In genomic region chr13:42994276-42994675, GRCm38 (mm10) we compare ENCODE assay signal across 17 mouse cellular contexts.
"Had no signal": no experiment of that assay in that cellular context is flagged by ENCODE, and none has a peak within 500 bp of the region (broad histone marks: within the 10 kb centered on the region; RNA-seq: fewer than 3 reads in every experiment).

No protein-coding gene starts in this region.

- H3K27me3 ChIP-seq: neural tube, embryonic 13.5 days; neural tube, embryonic 15.5 days had no signal

- H3K36me3 ChIP-seq: midbrain, embryonic 10.5 days; neural tube, embryonic 13.5 days; neural tube, embryonic 15.5 days had no signal

- H3K4me2 ChIP-seq: lung, embryonic 14.5 days; neural tube, embryonic 13.5 days; neural tube, embryonic 15.5 days had no signal

- DNase-seq: lung, embryonic 14.5 days; lung, postnatal 10 days; midbrain, embryonic 14.5 days; retina, postnatal 1 day; right cerebral cortex, adult 18-20 months; right cerebral cortex, postnatal 25 days; right cerebral cortex, postnatal 4 days; spleen, adult 18-20 months; thymus, adult 18-20 months; thymus, postnatal 14 days; thymus, postnatal 36 days had no signal

- H3K27ac ChIP-seq: liver, embryonic 14.5 days; midbrain, embryonic 10.5 days; neural tube, embryonic 13.5 days; neural tube, embryonic 15.5 days had no signal

- ATAC-seq: midbrain, embryonic 16.5 days had no signal

- H3K4me3 ChIP-seq: midbrain, embryonic 10.5 days; myocyte; neural tube, embryonic 13.5 days; neural tube, embryonic 15.5 days had no signal

- H3K4me1 ChIP-seq: midbrain, embryonic 10.5 days had no signal

- H3K9ac ChIP-seq: liver, embryonic 14.5 days; lung, embryonic 14.5 days; neural tube, embryonic 13.5 days; neural tube, embryonic 15.5 days had no signal
